Mouse (Mus musculus) frontal cortex, postnatal 14 days (tissue): ENCODE results near the gene Gm42517.

Experiments used
- DNase-seq, 2 experiments: peaks; one replicate each; pipeline ENCODE4 v3.0.0; 2022; ENCODE audit warnings: low spot score in 2 of 2

Gm42517 gene

GRCm38 (mm10) chr5:108349511-108350148, 18.1 kb downstream of the Gm42517 start:
- no peak for DNase-seq

GRCm38 (mm10) chr5:108347843-108348242, 19.9 kb downstream of the Gm42517 start:
- no peak for DNase-seq

GRCm38 (mm10) chr5:108345313-108346071, 22.2 kb downstream of the Gm42517 start:
- no peak for DNase-seq

- DNase-seq, result no peak
Observed at GRCm38 (mm10) chr5:108343680-108344170, 24.0 kb downstream of the Gm42517 start.

GRCm38 (mm10) chr5:108338049-108338448, 29.7 kb downstream of the Gm42517 start:
- DNase-seq, result no peak

DNA sequence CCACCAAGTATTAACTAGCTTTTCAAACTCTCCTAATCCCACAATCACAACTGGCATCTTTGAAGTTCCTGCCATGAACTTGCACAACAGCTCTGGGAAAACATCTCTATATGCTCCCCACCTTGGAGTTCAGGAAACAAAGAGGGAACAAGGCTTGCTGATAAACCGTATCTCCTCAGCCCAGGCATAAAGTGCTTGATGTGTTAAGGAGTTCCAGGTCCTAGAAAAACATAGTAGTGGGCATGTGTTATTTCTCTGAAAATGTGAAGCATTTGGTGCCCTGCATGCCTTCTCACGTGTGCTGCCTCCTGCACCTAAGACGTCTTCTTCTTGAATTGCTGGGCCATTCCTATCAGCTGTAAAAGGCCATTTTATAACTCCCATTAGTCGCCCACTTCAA, 30.3 kb downstream of the Gm42517 start:
- DNase-seq, result no peak

GRCm38 (mm10) chr5:108331051-108331450, 36.7 kb downstream of the Gm42517 start:
- DNase-seq, result no peak
